Mouse (Mus musculus) cerebellum, adult 8-10 months (tissue): ENCODE measurements around the gene Slc22a2.
A peak's percentile ranks its signal among the peaks of the same experiment; 100 is the strongest.
"Not testable (repeated sequence)": the region's sequence is repeated elsewhere in the genome, so short reads cannot be mapped to it uniquely, and the experiment has no call there.

ENCODE experiments used
- DNase-seq: peaks from one replicate; pipeline ENCODE4 v3.0.0; 2022

The Slc22a2 gene

DNA sequence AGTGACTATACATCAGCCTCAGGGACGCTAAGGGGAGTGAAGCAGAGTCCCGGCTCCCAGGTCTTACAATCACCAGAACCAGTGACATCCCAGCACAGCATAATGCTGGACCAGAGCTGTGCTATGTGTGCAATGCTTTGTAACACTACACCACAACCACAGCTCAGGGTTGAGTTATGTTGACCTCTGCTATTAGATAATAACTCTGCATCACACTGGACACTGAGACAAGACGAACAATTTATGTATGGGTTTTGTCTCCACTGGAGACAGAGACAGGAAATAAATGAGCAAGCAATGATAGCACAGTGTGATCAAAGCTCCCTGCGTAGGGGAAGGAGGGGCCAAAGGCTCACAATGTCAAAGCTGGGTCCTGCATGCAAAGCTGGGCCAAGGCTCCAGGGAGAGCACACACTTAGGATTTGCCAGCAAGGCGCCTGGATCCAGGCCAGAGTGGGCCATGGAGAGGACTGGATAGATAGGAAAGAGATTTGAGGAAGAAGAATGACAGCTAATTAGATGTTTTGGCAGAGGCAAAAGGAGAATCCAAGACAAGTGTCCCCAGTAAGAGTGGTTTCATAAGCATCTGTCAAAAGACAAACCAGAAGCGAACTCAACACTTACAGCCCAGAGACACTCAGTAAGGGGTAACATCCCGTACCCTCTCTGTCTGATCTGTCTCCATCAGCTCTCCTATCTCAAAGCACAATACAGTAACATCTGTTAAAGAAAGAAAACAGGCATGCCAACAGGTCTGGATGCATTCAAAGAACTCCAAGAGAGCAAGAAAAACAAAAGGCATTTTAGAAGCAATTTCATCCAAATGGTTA is 48.1 kb downstream of the Slc22a2 start:
- DNase-seq: no peak

GRCm38 (mm10) chr17:12634814-12635213 is 50.9 kb downstream of the Slc22a2 start:
- DNase-seq: no peak

- DNase-seq: no peak
These were observed 55.7 kb downstream of the Slc22a2 start for GRCm38 (mm10) chr17:12639585-12639984.

GRCm38 (mm10) chr17:12641087-12641486 is 57.2 kb downstream of the Slc22a2 start:
- no peak for DNase-seq

DNA sequence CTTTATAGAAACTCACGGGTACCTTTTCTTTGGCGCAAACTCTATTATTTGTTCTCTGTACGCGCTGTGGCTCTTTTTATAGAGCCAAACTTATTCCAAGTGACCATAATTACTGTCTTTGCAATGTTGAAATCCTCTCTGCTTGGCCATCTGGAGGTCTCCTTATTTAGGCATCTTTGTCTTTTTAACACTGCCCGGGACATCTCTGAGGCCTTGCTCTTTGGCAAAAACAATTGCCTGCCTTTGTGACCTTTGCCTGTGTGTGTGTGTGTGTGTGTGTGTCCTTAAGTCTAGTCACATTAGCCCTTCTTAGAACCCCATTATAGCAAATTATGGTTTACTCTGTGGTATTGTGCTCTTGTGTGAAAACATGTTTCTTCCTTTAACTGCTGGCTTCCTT is 61.5 kb downstream of the Slc22a2 start:
- DNase-seq: no peak

DNA sequence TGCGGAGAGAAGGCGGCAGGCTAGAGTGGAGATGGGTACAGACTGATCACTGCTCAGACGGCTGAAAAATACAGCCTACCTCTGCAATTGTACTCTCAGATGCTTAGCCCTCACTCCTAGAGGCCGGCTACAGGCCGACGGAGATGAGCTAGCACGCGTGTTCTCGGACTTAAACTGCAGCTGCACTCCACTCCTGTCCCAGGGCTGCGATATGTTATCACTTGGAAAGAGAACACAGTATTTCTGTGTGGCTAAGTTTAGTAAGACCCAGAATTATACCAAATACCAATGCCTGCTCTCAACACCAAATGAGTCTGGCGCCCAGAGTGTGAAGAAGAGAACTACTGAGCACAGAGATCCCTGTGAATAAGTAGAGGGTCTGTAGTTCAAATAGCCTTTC is 68.7 kb downstream of the Slc22a2 start:
- no peak for DNase-seq

DNA sequence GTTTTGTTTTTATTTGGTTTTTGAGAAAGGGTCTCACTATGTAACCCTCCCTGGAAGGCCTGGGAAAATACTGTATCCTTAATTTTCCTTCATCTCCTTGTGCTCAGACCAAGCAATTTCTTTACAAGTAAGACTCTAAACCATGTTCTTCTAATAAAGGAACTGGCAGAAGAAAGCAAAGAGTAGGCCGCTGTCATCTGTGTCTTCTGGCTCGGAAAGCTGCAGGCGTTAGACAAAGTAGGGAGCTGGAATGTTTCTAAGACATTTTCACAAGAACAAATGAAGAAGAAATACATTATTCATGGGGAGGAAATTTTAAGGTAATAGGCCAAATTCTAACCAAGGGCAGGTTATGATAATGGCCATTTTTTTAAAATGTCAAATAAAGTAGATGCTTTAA is 70.1 kb downstream of the Slc22a2 start:
- DNase-seq: no peak

- DNase-seq: no peak
These were observed 71.9 kb downstream of the Slc22a2 start for GRCm38 (mm10) chr17:12655826-12656225.

DNA sequence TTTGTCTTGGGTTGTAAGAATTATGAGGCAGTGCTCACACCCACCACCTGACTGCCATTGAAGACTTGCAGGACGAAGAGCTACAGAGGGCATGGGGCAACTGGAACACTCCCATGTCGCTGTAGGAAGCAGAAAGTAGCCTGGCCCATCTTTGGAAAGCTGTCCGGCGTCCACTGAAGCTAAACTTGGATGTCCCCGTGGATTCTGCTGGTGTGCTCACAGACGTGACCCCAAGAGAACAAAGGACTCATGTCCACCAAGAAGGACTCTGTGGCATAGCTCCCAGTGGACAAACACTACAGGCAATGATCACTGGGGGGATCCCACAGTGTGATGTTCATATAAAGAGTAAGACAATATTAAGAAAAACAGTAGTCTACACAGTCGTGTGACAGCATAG is 74.9 kb downstream of the Slc22a2 start:
- no peak for DNase-seq

DNA sequence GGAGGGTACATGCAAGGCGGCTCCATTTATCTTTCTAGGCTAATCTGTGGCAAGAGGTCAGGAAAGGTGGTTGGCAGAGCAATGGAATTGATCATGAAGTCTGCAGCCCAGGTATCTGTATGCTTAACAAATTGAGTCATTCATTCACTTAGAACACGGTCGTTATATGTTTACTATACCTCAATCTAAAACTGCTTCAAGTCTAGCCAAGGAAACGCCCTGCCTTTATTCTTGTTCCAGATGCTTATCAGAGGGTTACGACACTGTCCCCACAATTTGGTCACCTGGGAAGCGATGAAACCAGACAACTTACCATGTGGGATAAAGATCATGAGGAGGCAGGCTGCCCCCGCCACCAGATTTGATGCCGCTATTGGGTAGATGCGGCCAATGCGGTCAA is 75.3 kb downstream of the Slc22a2 start:
- DNase-seq: no peak

DNA sequence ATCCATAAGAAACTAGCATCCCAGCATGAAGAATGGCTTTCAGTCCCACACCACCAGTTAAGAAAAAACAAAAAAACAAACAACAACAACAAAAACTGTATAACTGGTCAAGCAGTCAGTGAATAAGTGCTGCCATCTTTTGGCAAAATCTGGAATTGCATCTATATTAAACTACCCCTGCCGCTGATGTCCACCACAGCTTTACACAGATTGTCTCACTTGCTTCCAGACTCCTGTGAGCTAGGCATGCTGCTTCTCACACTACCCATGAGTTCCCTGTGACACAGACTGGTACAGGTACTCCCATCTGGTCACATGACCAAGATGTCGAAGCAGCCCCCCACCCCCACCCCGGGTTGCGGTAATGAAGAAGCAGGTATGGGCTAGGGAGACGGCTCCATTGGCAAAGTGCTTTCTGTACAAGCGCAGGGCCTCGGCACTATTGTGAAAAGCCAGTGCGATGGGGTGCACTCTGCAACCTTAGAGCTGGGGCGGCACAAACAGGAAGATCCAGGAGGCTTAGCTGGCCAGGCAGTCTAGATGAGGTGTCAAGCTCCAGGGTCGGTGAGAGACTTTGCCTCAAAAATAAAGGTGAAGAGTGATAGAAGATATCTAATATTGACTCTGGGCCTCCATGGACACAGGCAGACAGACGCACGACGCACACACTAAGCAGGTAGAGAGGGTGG is 76.8 kb downstream of the Slc22a2 start:
- DNase-seq: peak; percentile 45

GRCm38 (mm10) chr17:12664156-12664555 is 80.2 kb downstream of the Slc22a2 start:
- DNase-seq: peak; percentile 60

GRCm38 (mm10) chr17:12668478-12669362 is 84.8 kb downstream of the Slc22a2 start:
- DNase-seq: no peak

DNA sequence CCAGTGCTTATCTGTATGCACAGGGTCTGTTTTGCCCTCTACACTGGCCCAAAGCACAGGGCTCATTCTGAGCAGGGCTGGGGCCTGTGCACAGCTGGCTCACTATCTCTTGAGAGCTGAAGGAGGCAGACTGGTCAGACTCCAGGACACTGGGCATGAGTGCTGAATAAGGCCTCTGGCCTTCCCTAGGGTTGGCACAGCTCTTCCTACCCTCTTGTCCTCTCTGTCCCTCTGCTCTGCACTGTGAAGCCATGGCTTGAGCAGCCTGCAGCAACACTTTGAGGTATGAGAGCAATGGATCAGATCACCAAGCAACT is 85.4 kb downstream of the Slc22a2 start:
- DNase-seq: no peak

- no peak for DNase-seq
These were observed 87.2 kb downstream of the Slc22a2 start for GRCm38 (mm10) chr17:12671029-12671605.

- no peak for DNase-seq
These were observed 88.4 kb downstream of the Slc22a2 start for GRCm38 (mm10) chr17:12672285-12672790.

GRCm38 (mm10) chr17:12673871-12674270 is 89.9 kb downstream of the Slc22a2 start:
- DNase-seq: no peak

DNA sequence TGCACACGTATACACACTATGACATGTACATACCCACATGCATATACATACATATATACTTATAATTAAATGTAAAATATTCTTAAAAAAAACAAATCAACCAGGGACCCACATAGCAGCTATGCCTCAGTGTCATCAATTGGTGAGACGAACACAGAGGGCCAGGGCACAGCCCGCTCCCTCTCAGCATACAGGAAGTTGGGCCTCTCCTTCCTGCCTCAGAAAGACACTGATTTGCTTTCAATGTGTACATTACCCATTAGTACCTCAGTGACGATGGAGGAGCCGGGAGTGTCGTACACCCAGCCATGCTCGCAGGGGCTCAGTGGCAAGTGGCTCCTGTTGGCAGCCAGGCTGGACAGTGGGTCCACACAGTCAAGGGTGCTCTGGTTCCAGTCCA is 91.0 kb downstream of the Slc22a2 start:
- not testable (repeated sequence) for DNase-seq

- DNase-seq: no peak
These were observed 91.7 kb downstream of the Slc22a2 start, which contains the start of gene Slc22a1 for GRCm38 (mm10) chr17:12675646-12676045. Slc22a1 (minus strand) TSS chr17:12675829.

GRCm38 (mm10) chr17:12677139-12677538 is 93.2 kb downstream of the Slc22a2 start:
- DNase-seq: no peak
